Mouse (Mus musculus): Measurements from ENCODE around the gene Aprt. TPM values are rescaled to one million over a fixed set of nuclear protein-coding genes. Genes with fewer than 3 reads are reported as not detected.

Aprt gene
- polyA plus RNA-seq (2015; fragmentation: Nextera tagmentation; extraction: Ambion mirVana) = 676 and 681 TPM in 2 replicates

GRCm38 (mm10) chr8:122576648-122577022, at the start of gene Aprt:
TSS of gene Aprt (minus strand) at chr8:122576909.
- under 1% methylated on average over 39 of the region's 39 CpGs for WGBS
- Histone ChIP-seq H3K4me2 (replicated peaks; ENCODE audit: low read depth) (peak within 1 kb of the TSS; percentile 86), H3K4me1 (replicated peaks; ENCODE audit: control insufficient read depth, insufficient read depth, low read length) (peaks cover 13% of the 10 kb centered on the region; the same call in 1 of the 2 replicates)

DNA sequence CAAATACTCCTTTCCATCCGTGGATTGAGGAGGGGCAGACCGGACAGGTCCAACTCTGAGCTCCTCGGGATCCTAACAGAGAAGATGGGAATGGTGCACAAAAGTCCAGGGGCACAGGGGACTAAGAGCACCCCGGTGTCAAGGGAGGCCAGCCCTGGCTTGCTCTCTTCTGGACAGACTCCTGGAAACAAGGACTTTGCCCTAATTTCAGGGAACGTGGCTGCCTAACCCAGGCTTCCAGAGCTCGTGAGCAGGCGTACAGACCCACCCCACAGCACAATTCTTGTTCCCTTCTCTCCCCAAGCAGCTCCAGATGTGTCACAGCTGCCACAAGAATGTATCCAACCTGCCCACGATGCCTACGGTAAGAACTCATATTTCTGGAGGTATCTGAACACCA, 49.1 kb upstream of the Aprt start:
- Histone ChIP-seq H3K27me3 (replicated peaks; ENCODE audit: control insufficient read depth, insufficient read depth, low read length) (no peaks in the 10 kb centered on the region), H3K9me3 (ENCODE audit: control insufficient read depth) (no peaks in the 10 kb centered on the region), H3K4me2 (replicated peaks; ENCODE audit: low read depth) (no peak overlapping the region), H3K9ac (ENCODE audit: low read depth, low read length) (no peak overlapping the region), H3K4me1 (replicated peaks; ENCODE audit: control insufficient read depth, insufficient read depth, low read length) (peaks cover 6% of the 10 kb centered on the region), H3K36me3 (ENCODE audit: control insufficient read depth, insufficient read depth) (no peaks in the 10 kb centered on the region), H3K27ac (ENCODE audit: low read depth, low read length) (no peak overlapping the region), H3K4me3 (ENCODE audit: low read depth, low read length) (no peak overlapping the region)
- no peak for TF ChIP-seq CTCF (IDR thresholded peaks at IDR 0.05; ENCODE audit: low read depth)
- 65% methylated on average over 9 of the region's 9 CpGs for WGBS
- no peak for ATAC-seq

More at GRCm38 (mm10) chr8:122576648-122577022, at the start of gene Aprt:
- Histone ChIP-seq H3K9ac (ENCODE audit: low read depth, low read length) (peak within 1 kb of the TSS; percentile 76), H3K36me3 (ENCODE audit: control insufficient read depth, insufficient read depth) (peaks cover 19% of the 10 kb centered on the region), H3K4me3 (ENCODE audit: low read depth, low read length) (peak within 1 kb of the TSS; percentile 66), H3K9me3 (ENCODE audit: control insufficient read depth) (no peaks in the 10 kb centered on the region), H3K27ac (ENCODE audit: low read depth, low read length) (peak within 1 kb of the TSS; percentile 88), H3K27me3 (replicated peaks; ENCODE audit: control insufficient read depth, insufficient read depth, low read length) (no peaks in the 10 kb centered on the region)
- TF ChIP-seq CTCF (IDR thresholded peaks at IDR 0.05; ENCODE audit: low read depth) = no peak
- ATAC-seq = peak; percentile 71

- peak; percentile 54 for TF ChIP-seq CTCF (IDR thresholded peaks at IDR 0.05; ENCODE audit: low read depth)
- Histone ChIP-seq H3K27ac (ENCODE audit: low read depth, low read length) (no peak overlapping the region), H3K27me3 (replicated peaks; ENCODE audit: control insufficient read depth, insufficient read depth, low read length) (no peaks in the 10 kb centered on the region), H3K4me3 (ENCODE audit: low read depth, low read length) (no peak overlapping the region), H3K9ac (ENCODE audit: low read depth, low read length) (no peak overlapping the region), H3K36me3 (ENCODE audit: control insufficient read depth, insufficient read depth) (no peaks in the 10 kb centered on the region), H3K4me1 (replicated peaks; ENCODE audit: control insufficient read depth, insufficient read depth, low read length) (peaks cover 6% of the 10 kb centered on the region), H3K9me3 (ENCODE audit: control insufficient read depth) (no peaks in the 10 kb centered on the region), H3K4me2 (replicated peaks; ENCODE audit: low read depth) (no peak overlapping the region)
- no peak for ATAC-seq
- WGBS = 76% methylated on average over 5 of the region's 5 CpGs
These were observed 47.9 kb upstream of the Aprt start for GRCm38 (mm10) chr8:122624653-122625052.

DNA sequence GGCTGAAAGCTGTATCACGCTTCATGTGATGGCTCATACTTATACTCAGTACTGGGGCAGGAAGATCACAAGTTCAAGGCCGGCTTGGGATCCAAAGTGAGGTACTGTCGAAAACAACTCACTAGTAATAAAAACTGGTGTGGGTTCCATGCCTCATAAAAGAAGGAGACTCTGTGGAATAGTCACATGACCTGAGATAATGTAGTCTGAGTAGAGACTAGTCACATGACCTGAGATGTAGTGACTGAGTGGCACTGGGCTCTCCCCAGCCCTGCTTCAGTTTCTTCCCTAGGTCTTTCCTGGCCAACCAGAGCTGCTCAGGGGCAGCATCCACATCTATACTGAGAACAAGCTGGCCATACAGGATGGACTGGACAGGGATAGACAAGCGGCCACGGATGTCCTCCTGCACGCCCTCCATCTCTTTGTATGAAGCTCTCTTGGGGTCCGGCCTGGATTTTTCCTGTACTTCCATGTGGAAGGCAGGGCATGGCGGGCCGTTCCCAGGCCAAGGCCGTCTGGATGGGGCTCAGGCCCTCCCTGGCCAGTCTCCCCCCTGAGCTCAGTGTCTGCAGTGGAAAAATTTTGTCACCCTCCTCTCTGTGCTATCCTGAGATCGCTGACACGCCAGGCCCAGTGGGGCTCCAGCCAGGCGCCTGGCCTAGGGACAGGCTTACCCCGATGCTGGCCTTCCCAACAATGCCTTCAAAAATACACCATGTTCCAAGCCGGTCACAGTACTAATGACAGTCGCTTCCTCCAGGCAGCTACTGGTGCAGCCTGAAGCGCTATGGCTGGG, 47.3 kb upstream of the Aprt start:
- H3K4me1 ChIP-seq (replicated peaks; ENCODE audit: control insufficient read depth, insufficient read depth, low read length) = peaks cover 6% of the 10 kb centered on the region
- no peak overlapping the region for H3K27ac ChIP-seq (ENCODE audit: low read depth, low read length)
- 86% methylated on average over 17 of the region's 17 CpGs for WGBS
- no peak overlapping the region for H3K4me3 ChIP-seq (ENCODE audit: low read depth, low read length)
- TF ChIP-seq CTCF (IDR thresholded peaks at IDR 0.05; ENCODE audit: low read depth) = no peak
- no peak overlapping the region for H3K9ac ChIP-seq (ENCODE audit: low read depth, low read length)
- H3K4me2 ChIP-seq (replicated peaks; ENCODE audit: low read depth) = no peak overlapping the region
- no peaks in the 10 kb centered on the region for H3K9me3 ChIP-seq (ENCODE audit: control insufficient read depth)
- H3K27me3 ChIP-seq (replicated peaks; ENCODE audit: control insufficient read depth, insufficient read depth, low read length) = no peaks in the 10 kb centered on the region
- no peak for ATAC-seq
- no peaks in the 10 kb centered on the region for H3K36me3 ChIP-seq (ENCODE audit: control insufficient read depth, insufficient read depth)

GRCm38 (mm10) chr8:122622727-122623126, 46.0 kb upstream of the Aprt start, which contains the start of gene Pabpn1l:
TSS of gene Pabpn1l (minus strand) at chr8:122622739.
- no peak within 1 kb of the TSS for H3K27ac ChIP-seq (ENCODE audit: low read depth, low read length)
- no peaks in the 10 kb centered on the region for H3K9me3 ChIP-seq (ENCODE audit: control insufficient read depth)
- H3K36me3 ChIP-seq (ENCODE audit: control insufficient read depth, insufficient read depth) = no peaks in the 10 kb centered on the region
- H3K4me1 ChIP-seq (replicated peaks; ENCODE audit: control insufficient read depth, insufficient read depth, low read length) = peaks cover 6% of the 10 kb centered on the region
- H3K4me2 ChIP-seq (replicated peaks; ENCODE audit: low read depth) = no peak within 1 kb of the TSS
- no peak for TF ChIP-seq CTCF (IDR thresholded peaks at IDR 0.05; ENCODE audit: low read depth)
- WGBS = 41% methylated on average over 6 of the region's 6 CpGs
- no peaks in the 10 kb centered on the region for H3K27me3 ChIP-seq (replicated peaks; ENCODE audit: control insufficient read depth, insufficient read depth, low read length)
- no peak for ATAC-seq
- no peak within 1 kb of the TSS for H3K4me3 ChIP-seq (ENCODE audit: low read depth, low read length)
- no peak within 1 kb of the TSS for H3K9ac ChIP-seq (ENCODE audit: low read depth, low read length)

DNA sequence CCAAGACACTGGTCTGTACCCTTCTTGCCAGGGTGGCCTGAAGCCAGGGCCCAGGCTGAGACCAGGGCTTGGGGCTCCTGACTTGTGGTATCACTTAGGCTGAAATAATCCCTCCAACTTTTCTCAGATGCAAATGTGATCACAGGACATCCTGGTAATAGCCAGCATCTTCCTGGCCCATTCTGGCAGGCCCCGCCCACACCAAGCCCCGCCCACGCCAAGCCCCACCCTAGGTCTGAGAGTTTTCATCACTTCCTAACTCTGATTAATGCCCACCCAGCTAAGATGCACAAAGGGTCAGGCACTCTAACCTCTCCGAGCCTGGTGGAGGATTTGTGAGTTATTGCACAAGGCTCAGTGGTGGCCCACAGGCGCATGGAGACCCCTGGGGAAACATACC, 43.7 kb upstream of the Aprt start:
- H3K4me3 ChIP-seq (ENCODE audit: low read depth, low read length) = no peak overlapping the region
- no peaks in the 10 kb centered on the region for H3K27me3 ChIP-seq (replicated peaks; ENCODE audit: control insufficient read depth, insufficient read depth, low read length)
- no peak overlapping the region for H3K27ac ChIP-seq (ENCODE audit: low read depth, low read length)
- H3K9me3 ChIP-seq (ENCODE audit: control insufficient read depth) = no peaks in the 10 kb centered on the region
- 46% methylated on average over 5 of the region's 5 CpGs for WGBS
- TF ChIP-seq CTCF (IDR thresholded peaks at IDR 0.05; ENCODE audit: low read depth) = no peak
- H3K36me3 ChIP-seq (ENCODE audit: control insufficient read depth, insufficient read depth) = peaks cover 8% of the 10 kb centered on the region; the same call in 1 of the 2 replicates
- no peak overlapping the region for H3K4me2 ChIP-seq (replicated peaks; ENCODE audit: low read depth)
- no peak for ATAC-seq
- H3K4me1 ChIP-seq (replicated peaks; ENCODE audit: control insufficient read depth, insufficient read depth, low read length) = peaks cover 6% of the 10 kb centered on the region
- no peak overlapping the region for H3K9ac ChIP-seq (ENCODE audit: low read depth, low read length)

Measured in intestine, postnatal 0 days (tissue).